Mouse (Mus musculus) erythroid progenitor cell, adult 5-6 weeks (primary cell): ENCODE data around the gene Mark3. TPM values are rescaled to one million over a fixed set of nuclear protein-coding genes. Genes with fewer than 3 reads are reported as not detected.
A peak's percentile ranks its signal among the peaks of the same experiment; 100 is the strongest.

ENCODE experiments used
- ATAC-seq: replicated peaks from 2 replicates; pipeline ENCODE4 v1.8.0; 2016; ENCODE audit warnings: moderate number of reproducible peaks, mild to moderate bottlenecking, moderate TSS enrichment, inconsistent platforms; ENCODE audit not compliant: poor library complexity, low FRiP score, severe bottlenecking
- total RNA-seq, 2 experiments: library from RNA; stranded (forward) in 1 of 2; stranded (reverse) in 1 of 2; fragments of 150-400 nt in 1 of 2; fragments of 186-747, 209-891 nt in 1 of 2; gene quantifications; 2 replicates each; pipeline versions ENCODE4 v1.2.3 to v1.2.4; 2015 to 2017; ENCODE audit warnings: low replicate concordance in 2 of 2

Mark3 gene
- total RNA-seq, 2 experiments from 2014 or later, result 177 to 200 TPM

DNA sequence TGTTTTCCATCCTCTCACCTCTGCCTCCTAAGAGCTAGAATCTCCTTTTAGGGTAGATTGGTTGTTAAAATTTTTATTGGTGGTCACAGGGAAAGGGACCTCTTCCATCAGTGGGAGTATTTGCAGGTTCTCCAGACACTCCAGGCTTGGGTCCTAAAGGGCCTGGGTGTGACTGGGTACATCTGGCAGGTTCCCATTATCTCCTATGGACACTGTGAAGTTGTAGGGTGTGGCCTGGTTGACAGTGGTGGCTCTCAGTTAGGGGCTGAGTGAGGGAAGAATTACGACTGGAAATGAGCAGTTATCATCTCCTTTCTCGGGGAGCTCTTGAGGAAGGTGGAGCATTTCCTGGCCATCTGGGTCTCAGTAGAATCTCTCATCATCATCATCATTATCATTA, 15.7 kb upstream of the Mark3 start:
- ATAC-seq, result peak; percentile 95

DNA sequence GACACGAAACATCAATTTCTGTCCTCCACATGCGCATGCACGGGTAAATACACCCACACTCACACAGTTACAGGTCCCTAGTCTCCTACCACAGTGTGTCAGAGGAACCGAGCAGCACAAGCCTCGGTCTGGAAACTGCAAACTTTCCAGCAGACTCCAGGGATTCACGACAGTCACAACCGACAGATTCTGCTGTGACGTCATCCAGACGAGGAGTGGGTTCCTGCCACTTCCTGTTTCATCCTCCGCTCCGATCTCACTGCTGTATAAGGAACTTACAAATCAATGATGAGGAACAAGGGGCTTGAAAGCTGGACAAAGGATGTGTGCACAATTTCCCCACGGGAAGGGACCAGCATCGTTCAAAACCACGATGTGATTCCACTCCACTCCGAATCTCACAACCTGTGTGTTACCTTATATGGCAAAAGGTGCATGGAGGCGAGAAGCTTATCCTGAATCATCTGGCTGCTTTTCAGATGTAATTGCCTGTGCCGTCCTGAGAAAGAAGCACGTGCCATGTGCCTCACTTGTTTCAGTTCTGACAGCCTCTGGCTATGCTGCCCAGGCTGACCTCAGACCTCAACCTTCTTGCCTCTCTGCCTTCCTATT, 14.6 kb upstream of the Mark3 start:
- ATAC-seq, result peak; percentile 50

DNA sequence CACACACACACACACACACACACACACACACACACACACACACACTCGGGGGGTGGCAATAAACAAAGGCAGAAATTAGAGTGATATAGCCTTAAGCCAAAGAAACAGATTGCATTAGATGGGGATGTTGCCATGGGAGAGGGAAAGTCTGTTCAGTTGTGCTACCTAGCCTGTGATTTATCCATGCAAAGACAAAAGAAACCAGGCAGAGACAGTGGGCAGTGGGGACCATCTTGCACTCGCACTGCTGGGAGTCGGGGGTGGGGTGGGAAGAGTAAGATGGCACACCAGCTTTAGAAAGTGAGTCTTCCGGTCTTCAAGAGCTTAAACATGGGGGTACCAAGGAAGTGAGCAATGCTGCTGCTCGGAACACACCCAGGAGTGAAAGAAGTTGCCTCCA, 14.0 kb upstream of the Mark3 start:
- no peak for ATAC-seq

DNA sequence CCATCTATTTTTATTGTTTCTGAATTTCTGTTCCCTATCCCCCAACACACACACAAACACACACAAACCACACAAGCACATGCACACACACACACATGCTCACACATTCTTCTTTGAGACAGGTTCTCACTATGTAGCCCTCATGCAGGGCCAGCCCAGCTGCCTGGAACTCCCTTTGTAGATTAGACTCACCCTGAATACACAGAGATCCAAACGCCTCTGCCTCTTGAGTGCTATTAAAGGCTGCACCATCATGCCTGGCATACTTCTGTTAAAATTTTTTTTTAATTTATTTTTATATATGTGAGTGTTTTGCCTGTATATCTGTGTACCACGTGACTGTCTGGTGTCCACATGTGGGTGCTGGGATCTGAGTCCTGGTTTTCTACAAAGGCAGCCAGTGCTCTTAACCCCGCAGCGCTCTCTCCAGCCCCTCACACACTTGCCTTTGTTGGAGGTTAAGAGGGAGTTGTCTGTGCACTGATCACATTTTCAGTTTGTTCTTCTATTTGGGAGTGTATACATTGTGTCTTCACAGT, 12.0 kb upstream of the Mark3 start:
- ATAC-seq, result no peak

DNA sequence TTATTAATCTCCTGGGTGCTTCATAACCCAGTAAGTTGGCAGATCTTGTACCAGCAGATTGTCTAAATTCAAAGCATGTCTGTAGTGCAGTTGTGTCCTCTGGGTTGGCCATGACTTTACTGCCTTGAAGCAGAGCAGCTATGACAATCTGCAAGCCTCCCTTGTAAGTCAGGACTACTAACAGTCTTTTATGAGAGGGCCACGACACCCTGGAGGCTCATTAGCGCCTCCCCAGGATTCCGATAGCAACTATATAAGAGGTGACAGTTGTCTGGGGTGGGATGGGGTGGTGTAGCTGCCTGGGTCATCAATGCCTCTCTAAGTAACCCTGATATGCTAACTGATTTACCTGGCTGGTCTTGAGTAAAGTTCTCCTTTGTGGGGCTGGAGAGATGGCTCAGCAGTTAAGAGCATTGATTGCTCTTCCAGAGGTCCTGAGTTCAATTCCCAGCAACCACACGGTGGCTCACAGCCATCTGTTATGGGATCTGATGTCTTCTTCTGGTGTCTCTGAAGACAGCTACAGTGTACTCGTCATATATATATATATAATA, 11.2 kb upstream of the Mark3 start:
- ATAC-seq, result no peak

DNA sequence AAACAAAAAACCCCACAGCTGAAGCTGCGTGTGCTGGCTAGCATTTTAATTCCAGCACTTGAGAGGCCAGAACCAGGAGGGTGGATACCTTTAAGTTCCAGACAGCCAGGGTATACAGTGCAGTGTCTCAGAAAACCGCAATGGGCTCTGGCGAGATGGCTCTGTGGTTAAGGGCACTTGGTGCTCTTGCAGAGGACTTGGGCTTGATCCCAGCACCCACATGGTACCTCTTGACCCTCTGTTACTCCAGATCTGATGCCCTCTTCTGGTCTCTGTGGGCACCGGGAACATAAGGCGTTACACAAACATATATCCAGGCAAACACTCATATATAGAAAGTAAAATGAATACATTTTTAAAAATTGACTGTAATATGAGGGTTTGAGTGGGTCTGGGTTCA, 9.0 kb upstream of the Mark3 start:
- ATAC-seq, result no peak

DNA sequence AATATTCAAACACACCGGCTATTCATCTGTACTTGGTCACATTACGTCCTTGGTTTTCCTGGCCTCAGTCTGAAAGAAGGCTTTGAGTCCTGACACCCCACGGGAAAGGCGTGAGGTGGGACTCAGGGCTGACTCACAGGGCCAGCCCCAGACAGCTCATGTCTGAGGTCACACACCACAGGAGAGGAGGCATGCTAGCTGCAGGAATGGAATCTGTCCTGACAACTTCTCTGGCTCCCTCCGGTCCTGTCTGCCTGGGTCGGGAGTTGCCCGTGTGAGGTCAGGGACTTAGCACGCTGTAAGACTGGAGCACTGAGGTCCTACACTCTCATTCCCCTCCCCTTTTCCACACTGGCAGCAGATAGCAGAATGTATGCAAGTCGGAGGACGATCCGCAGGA, 5.5 kb upstream of the Mark3 start:
- ATAC-seq, result no peak

DNA sequence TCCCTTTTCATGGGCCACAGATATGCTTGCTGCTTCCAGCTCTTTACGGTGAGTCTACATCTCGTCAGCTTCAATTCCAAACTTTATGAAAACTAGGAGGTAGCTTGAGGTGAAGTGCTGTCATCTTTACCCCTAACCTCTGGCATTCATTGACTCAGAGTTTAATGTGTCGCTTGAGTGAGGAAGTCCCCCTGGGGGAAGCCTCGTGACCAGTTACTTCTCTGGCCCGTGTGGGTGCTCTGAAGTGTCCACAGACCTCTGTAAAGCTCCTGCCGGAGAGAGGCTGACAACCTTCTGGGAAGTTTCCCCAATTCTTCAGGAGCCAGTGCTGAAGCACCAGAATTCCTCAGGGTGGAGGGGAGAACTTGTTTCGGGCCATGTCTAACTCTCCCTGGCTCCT, 1.9 kb upstream of the Mark3 start:
- ATAC-seq, result no peak

DNA sequence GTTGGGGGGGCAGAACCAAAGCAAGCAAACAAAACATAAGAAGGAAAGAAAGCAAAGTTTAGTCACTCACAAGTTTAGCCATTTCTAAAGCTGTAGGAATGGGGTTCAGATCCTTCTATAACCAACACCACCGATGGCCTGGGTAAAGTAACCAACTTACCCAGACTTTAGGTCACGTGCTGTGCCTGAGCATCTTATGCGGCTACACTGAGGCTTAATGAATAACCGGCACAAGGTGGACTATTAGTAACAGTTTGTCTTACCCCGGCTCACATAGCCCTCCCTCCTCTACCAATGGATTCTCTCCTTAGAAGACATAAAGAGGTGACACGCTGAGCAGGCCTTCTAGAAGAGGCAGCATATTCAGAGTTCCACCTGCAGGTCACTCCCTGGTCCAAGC, 1.0 kb upstream of the Mark3 start:
- no peak for ATAC-seq

DNA sequence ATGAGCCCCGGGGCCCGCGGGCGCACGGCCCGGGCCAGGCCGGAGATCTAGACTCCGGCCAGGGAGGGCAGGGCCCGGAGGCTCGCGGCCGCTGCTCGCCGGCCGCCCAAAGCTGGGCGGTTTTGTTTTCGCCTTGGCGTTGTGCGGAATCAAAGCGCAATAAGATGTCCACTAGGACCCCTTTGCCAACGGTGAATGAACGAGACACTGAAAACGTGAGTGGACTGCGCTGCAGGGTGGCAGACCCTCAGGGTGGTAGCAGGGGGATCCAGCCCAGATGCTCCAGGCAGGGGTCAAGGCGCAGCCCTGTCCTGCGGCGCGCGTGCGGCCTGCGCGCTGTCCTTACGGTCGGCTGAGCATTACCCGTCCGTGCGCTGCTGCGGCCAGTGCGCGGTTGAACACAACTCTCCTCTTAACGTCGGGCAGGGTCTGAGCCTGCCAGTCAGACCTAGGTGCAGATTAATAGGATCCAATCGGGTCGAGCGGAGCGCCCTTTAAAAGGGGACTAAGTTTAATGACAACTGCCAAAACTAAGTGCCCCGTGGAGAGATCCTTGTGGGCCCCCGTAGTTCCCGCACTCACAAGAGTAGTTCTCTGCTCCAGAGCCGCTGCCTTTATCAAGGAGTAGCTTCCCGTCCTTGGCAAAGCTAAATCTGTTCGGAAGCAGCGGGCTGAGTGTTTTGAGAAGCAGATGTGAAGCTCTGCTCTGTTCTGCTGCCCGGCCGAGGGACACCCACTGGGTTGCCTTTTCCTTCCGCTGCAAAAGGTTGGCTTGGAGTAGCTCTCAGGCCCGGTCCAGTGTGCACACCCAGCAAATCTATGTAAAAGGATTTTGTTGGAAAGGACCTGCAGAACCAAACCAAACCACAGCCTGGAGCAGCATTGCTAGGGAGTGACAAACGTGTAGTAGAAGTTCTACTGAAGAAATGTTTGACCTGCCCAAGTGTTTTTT, 840 bp downstream of the Mark3 start:
- ATAC-seq, result peak; percentile 56

DNA sequence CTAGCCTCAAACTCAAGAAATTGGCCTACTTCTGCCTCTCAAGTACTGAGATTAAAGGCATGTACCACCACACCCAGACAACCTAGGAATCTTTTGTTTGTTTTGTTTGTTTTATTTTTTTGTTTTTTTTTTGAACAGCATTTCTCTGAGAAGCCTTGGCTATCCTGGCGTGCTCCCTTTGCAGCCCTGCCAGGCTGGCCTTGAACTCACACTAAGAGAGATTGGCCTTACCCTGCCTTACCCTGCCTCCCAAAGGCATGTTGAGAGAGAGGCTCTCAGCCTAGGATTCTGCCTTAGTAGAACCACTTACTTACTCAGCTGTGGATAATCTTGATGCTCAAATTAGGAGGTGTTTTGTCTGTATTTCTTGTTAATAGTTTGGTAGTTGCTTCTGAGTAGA, 8.7 kb downstream of the Mark3 start:
- ATAC-seq, result no peak

DNA sequence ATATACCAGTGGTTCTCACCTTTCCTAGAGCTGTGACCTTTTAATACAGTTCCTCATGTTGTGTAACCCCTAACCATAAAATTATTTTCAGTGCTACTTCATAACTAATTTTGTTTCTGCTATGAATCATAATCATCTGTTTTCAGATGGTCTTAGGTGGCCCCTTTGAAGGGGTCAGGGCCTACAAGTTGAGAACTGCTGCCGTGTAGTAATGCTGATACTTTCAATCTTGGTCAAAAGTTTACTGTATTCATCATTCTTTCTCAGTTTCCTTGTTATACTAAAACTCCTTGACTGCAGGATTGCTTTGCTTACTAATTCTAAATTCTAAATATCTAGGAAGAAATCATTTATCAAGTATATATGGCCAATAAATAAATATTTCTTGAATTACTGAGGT, 10.1 kb downstream of the Mark3 start:
- no peak for ATAC-seq

DNA sequence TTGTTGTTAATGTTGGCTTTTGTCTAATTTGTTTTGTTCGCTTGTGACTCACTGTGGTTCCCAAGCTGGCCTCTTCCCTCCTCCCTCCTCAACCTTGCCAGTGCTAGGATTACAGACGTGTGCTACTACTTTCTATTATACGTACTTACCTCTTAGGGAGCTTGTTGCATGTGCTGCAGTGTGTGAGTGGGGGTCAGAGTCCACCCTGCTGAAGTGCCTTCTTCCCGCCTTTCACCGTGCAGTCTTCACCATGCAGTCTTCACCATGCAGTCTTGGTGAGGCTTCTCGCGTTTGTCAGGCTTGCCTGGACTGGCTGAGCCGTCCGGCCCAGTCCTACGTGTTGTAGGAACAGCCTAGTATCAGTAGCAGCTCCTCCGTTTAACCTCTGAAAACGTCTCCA, 12.9 kb downstream of the Mark3 start:
- ATAC-seq, result no peak

DNA sequence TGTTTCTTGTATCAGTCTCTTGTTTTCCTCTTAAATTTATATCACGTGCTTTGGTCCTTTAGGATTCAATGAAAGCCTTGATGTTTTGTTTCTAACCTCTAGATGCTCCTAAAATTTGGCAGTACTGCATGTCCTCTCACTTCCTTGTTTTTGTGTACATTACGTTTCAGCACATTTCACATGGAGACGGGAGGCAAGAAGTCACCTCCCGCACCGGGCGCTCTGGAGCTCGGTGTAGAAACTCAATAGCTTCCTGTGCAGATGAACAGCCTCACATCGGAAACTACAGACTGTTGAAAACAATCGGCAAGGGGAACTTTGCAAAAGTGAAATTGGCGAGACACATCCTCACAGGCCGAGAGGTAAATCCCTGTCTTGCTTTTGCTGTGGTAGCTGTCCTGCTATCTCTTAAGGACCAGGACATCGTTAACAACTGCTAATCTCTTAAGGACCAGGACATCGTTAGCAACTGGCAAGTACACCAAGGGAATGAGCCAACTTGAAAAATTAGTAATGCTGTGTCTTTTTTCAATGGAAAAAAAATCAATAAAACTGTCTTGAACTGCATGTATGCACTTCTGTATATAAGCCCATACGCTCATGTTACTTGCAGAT, 18.2 kb downstream of the Mark3 start:
- peak; percentile 55 for ATAC-seq

DNA sequence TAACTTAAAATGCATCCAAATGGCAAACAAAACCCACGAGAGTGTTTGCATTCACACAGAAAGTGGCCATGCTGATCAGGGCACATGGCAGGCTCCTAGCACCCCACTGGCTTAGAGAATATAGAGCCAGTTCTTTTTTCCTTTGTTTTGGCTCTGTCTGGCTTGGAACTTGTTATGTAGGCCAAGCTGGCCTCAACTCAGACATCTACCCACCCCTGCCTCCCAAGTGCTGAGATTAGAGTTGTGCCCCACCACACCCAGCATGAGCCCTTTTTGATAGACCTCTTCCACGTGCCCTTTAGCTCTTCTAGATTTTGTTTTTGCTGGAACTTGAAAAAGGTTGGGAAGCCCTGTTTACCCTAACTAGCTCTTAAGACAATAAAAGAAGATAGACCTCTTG, 19.5 kb downstream of the Mark3 start:
- ATAC-seq, result no peak

DNA sequence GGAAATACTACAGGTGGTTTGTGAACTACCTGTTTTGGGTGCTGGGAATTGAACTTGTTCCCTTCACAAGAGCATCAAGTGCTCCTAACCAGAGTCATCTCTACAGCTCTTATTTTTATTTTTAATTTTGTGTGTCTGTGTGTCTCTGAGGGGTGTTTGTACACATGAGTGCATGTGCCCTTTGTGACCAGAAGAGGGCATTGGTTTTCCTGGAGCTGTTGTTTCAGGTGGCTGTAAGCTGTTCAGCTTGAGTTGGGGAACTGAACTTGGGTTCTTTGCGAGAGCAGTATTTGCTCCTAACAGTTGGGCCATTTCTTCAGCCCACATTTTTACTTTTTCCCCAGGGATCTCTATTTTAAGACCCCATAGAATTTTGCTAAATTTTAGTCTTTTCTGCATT, 23.0 kb downstream of the Mark3 start:
- ATAC-seq, result no peak

DNA sequence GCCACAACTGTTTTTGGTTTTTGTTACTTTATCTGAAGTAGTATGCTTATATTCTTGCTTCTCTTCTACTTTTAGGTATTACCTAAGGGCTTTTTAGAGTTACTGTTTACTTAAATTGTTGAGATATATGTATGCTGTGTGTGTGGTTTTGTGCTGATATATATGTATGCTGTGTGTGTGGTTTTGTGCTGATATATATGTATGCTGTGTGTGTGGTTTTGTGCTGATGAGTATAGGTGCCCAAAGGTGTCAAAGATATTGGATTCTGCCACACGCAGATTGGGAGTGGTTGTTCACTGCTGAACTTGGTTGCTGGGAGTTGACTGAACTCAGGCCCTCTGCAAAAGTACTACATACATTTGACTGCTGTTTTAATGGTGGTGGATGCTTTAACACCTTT, 24.6 kb downstream of the Mark3 start:
- no peak for ATAC-seq

DNA sequence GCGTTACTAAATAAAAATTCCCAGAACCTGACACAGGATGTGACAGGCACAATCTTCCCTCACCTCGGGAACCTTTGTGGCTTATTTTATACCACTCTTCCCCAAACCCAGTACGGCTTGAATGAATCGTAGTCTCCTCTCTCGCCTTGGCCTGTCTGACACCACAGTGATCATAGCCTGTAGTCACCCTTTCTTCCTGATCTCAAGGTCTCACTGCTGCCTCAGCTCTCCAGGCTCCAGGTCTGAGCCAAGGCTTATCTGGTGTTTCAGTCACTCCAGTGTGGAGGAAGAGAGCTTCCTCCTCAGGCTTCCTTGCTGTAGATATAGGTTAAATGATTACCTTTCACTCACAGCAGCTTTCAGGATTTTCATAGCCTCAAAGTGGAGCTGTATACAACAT, 25.3 kb downstream of the Mark3 start:
- no peak for ATAC-seq

DNA sequence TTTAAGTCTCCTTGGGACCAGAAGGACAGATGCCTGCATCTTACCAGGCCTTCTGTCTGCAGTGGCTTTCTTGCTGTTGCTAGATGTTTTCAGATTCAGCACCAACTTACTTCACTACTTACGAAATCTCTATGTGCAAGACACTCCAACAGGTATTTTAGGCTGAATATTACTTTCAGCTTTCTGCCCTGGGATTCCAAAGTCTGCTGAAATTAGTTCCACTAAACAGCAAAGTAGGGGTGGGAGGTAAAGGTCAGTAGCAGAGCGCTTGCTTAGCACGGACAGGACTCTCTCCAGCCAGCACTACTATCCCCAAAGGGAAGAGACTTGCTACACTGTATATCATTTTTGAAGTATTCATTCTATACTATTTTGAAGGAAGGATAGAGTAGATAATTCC, 29.5 kb downstream of the Mark3 start:
- no peak for ATAC-seq

DNA sequence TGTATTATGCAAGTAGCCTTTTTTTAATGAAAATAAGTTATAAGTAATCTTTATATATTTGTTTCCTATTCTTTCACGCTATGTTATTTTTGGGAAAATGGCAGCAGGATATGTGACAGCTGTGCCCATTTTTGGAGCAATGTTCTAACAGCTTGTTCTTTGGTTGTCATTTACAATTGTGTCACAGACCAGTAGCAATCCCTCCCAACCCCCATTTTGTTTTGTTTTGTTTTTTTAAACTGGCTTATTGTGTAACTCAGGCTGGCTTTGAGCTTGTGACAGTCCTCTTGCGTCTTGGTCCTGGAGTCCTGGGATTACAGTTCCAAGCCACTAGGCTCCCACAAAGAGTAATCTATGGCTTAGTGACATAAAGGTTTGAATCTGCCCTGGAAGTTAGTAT, 31.3 kb downstream of the Mark3 start:
- ATAC-seq, result no peak

DNA sequence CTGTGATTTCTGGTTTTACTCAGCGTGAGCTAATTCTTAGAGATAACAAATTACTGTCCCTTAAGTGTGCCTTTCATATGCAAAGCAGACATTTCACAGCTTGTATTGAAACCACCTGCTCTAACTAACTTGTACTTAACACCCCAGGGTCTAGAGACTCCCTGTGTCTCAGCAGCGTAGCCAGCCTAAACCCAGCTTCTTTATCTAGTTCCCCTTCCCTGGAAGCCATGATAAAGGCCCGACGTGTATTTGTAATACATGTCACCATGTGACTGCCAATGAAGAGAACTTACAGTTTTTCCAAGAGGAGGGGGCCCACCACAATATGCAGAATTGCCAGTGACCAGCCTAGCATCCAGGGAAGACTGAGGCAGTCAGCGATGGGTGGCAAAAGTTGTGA, 33.7 kb downstream of the Mark3 start:
- ATAC-seq, result no peak
